Mouse (Mus musculus) B cell, adult 67 days (primary cell): ENCODE measurements around the gene Psme3. TPM values are rescaled to one million over a fixed set of nuclear protein-coding genes. Genes with fewer than 3 reads are reported as not detected.

Source experiments
- total RNA-seq, 2 experiments: library from RNA; stranded (reverse); gene quantifications; 4 replicates each; pipeline ENCODE4 v1.2.4; 2023

Psme3 gene
- 100 to 1,000 TPM; 143 to 148 TPM for total RNA-seq

GRCm38 (mm10) chr11:101315665-101316500 is at the start of gene Psme3:
TSS of gene Psme3 (plus strand) at chr11:101316213.

GRCm38 (mm10) chr11:101278223-101279192 is 37.5 kb upstream of the Psme3 start, which contains the start of the genes Cntd1 and Coa3:
TSS of gene Cntd1 (plus strand) at chr11:101279012.
TSS of gene Coa3 (minus strand) at chr11:101279114.

GRCm38 (mm10) chr11:101302004-101302798 is 13.8 kb upstream of the Psme3 start, which contains the start of gene Becn1:
TSS of gene Becn1 (minus strand) at chr11:101302286.

GRCm38 (mm10) chr11:101324763-101325162 is 8.8 kb downstream of the Psme3 start, which contains the start of gene Aoc2:
TSS of gene Aoc2 (plus strand) at chr11:101325063.

GRCm38 (mm10) chr11:101330371-101330924 is 14.4 kb downstream of the Psme3 start, which contains the start of gene Aoc3:
TSS of gene Aoc3 (plus strand) at chr11:101330605.

GRCm38 (mm10) chr11:101367326-101367935 is 51.4 kb downstream of the Psme3 start, which contains the start of gene G6pc:
TSS of gene G6pc (plus strand) at chr11:101367561.

Other genes starting within 250 kb of the Psme3 start
- 10 to 100 TPM; 18.5 to 24.4 TPM for gene Naglu, start 246.2 kb upstream of the Psme3 start, total RNA-seq
- gene Hsd17b1, start 237.8 kb upstream of the Psme3 start, total RNA-seq = 1 to 10 TPM; 2.2 to 2.9 TPM
- 10 to 100 TPM; 18.3 to 21.7 TPM for gene Coasy, start 233.6 kb upstream of the Psme3 start, total RNA-seq
- 10 to 100 TPM; 36.8 to 37.6 TPM for gene Mlx, start 228.9 kb upstream of the Psme3 start, total RNA-seq
- gene Psmc3ip, start 220.8 kb upstream of the Psme3 start, total RNA-seq = 1 to 10 TPM; 2.9 to 3.5 TPM
- 10 to 100 TPM; 85.9 to 89.2 TPM for gene Retreg3, start 196.3 kb upstream of the Psme3 start, total RNA-seq
- 10 to 100 TPM; 14.2 to 17.4 TPM for gene Tubg1, start 196.3 kb upstream of the Psme3 start, total RNA-seq
- 1 to 10 TPM; 3.2 to 7.1 TPM for gene Tubg2, start 160.3 kb upstream of the Psme3 start, total RNA-seq
- under 1 TPM; 0.21 to 0.32 TPM for gene Cntnap1, start 145.7 kb upstream of the Psme3 start, total RNA-seq
- gene Plekhh3, start 144.9 kb upstream of the Psme3 start, total RNA-seq = 1 to 10 TPM in 1 of 2 experiments, under 1 TPM in 1; 0.95 to 1.4 TPM
- not detected for gene Ccr10, start 140.8 kb upstream of the Psme3 start, total RNA-seq
- gene Ezh1, start 89.8 kb upstream of the Psme3 start, total RNA-seq = 10 to 100 TPM; 89.5 to 93.8 TPM
- gene Ramp2, start 70.2 kb upstream of the Psme3 start, total RNA-seq = not detected
- 10 to 100 TPM; 69.8 to 82.7 TPM for gene Vps25, start 62.5 kb upstream of the Psme3 start, total RNA-seq
- under 1 TPM; 0.20 to 0.77 TPM for gene Wnk4, start 55.6 kb upstream of the Psme3 start, total RNA-seq
- under 1 TPM in 1 of 2 experiments, not detected in 1; 0.29 TPM for gene Cntd1, start 37.2 kb upstream of the Psme3 start, total RNA-seq
- gene Coa3, start 37.1 kb upstream of the Psme3 start, total RNA-seq = 10 to 100 TPM; 30.6 to 33.6 TPM
- gene Becn1, start 13.9 kb upstream of the Psme3 start, total RNA-seq = 100 to 1,000 TPM; 185 to 187 TPM
- gene Aoc2, start 8.8 kb downstream of the Psme3 start, total RNA-seq = 10 to 100 TPM; 13.2 to 14.9 TPM
- gene Aoc3, start 14.4 kb downstream of the Psme3 start, total RNA-seq = under 1 TPM in 1 of 2 experiments, not detected in 1; 0.50 TPM
- not detected for gene G6pc, start 51.3 kb downstream of the Psme3 start, total RNA-seq
- gene Aarsd1, start 101.4 kb downstream of the Psme3 start, total RNA-seq = 10 to 100 TPM; 30.7 to 36.3 TPM
- 1 to 10 TPM in 1 of 2 experiments, not detected in 1; 2.8 TPM for gene Gm27029, start 108.6 kb downstream of the Psme3 start, total RNA-seq
- 10 to 100 TPM; 22.5 to 22.6 TPM for gene Rundc1, start 108.9 kb downstream of the Psme3 start, total RNA-seq
- 1 to 10 TPM; 1.9 to 2.6 TPM for gene Ptges3l, start 109.1 kb downstream of the Psme3 start, total RNA-seq
- gene Rpl27, start 126.1 kb downstream of the Psme3 start, total RNA-seq = 100 to 1,000 TPM; 111 to 123 TPM
- 10 to 100 TPM; 72.3 to 76.1 TPM for gene Ifi35, start 132.2 kb downstream of the Psme3 start, total RNA-seq
- gene Rnd2, start 148.8 kb downstream of the Psme3 start, total RNA-seq = under 1 TPM in 1 of 2 experiments, not detected in 1; 0.52 TPM
- gene Vat1, start 150.0 kb downstream of the Psme3 start, total RNA-seq = 10 to 100 TPM; 18.7 to 19.2 TPM
- gene Brca1, start 235.7 kb downstream of the Psme3 start, total RNA-seq = 1 to 10 TPM; 8.8 to 9.8 TPM
- 100 to 1,000 TPM; 128 to 161 TPM for gene Nbr1, start 235.9 kb downstream of the Psme3 start, total RNA-seq